Mouse (Mus musculus) ES-E14 (cell line): Measurements from ENCODE around the gene Araf. TPM values are rescaled to one million over a fixed set of nuclear protein-coding genes. Genes with fewer than 3 reads are reported as not detected.

Experiments used
- DNase-seq: peaks from one replicate; pipeline ENCODE4 v3.0.0-alpha.2; 2013; ENCODE audit warnings: low read depth, low spot score
- H3K27ac ChIP-seq: 2 replicates; pipeline ENCODE4 v1.5.1; 2012; ENCODE audit warnings: low read depth, mild to moderate bottlenecking, low read length, moderate library complexity, mixed read lengths; ENCODE audit not compliant: poor library complexity, insufficient read depth, severe bottlenecking
- H3K36me3 ChIP-seq: 2 replicates; pipeline ENCODE4 v1.6.1; 2012; ENCODE audit warnings: mild to moderate bottlenecking, low read length, moderate library complexity, mixed read lengths; ENCODE audit not compliant: control insufficient read depth, poor library complexity, insufficient read depth, severe bottlenecking
- H3K4me1 ChIP-seq, 2 experiments: fragments of 150-350 bp in 1 of 2; sonication (generic) in 1 of 2; 2 replicates each; pipeline ENCODE4 v1.6.1; 2012; ENCODE audit warnings: low read length in 2 of 2, mild to moderate bottlenecking in 1 of 2, mixed read lengths in 1 of 2; ENCODE audit not compliant: control insufficient read depth in 2 of 2, insufficient read depth in 2 of 2, poor library complexity in 1 of 2
- H3K4me3 ChIP-seq, 2 experiments: fragments of 150-350 bp in 1 of 2; sonication (generic) in 1 of 2; 2 replicates each; pipeline ENCODE4 v1.5.1; 2012; ENCODE audit warnings: low read length in 2 of 2, low read depth in 1 of 2, mild to moderate bottlenecking in 1 of 2, mixed read lengths in 1 of 2; ENCODE audit not compliant: insufficient read depth in 1 of 2, poor library complexity in 1 of 2, severe bottlenecking in 1 of 2
- H3K9ac ChIP-seq: 2 replicates; pipeline ENCODE4 v1.6.1; 2012; ENCODE audit warnings: low read depth, mild to moderate bottlenecking, low read length, mixed read lengths; ENCODE audit not compliant: poor library complexity, insufficient read depth, severe bottlenecking
- H3K9me3 ChIP-seq: fragments of 150-350 bp; sonication (generic); 2 replicates; pipeline ENCODE4 v1.6.1; 2012; ENCODE audit warnings: low read depth, mild to moderate bottlenecking, low read length; ENCODE audit not compliant: control insufficient read depth, insufficient read depth
- CHD2 ChIP-seq: IDR thresholded peaks from 2 replicates; pipeline ENCODE4 v1.6.1; 2014; ENCODE audit warnings: mild to moderate bottlenecking, low read depth, low read length, inconsistent platforms
- HCFC1 ChIP-seq: IDR thresholded peaks from 2 replicates; pipeline ENCODE4 v1.6.1; 2012; ENCODE audit warnings: low read length, inconsistent platforms, borderline replicate concordance; ENCODE audit not compliant: insufficient read depth
- MAFK ChIP-seq: IDR thresholded peaks from 2 replicates; pipeline ENCODE4 v1.6.1; 2014; ENCODE audit warnings: mild to moderate bottlenecking, low read depth, low read length, inconsistent platforms; ENCODE audit not compliant: insufficient read depth
- ZC3H11A ChIP-seq: IDR thresholded peaks from 2 replicates; pipeline ENCODE4 v1.6.1; 2012; ENCODE audit warnings: low read depth, mild to moderate bottlenecking, inconsistent platforms, low read length, borderline replicate concordance
- ZNF384 ChIP-seq: IDR thresholded peaks from 2 replicates; pipeline ENCODE4 v1.6.1; 2012; ENCODE audit warnings: low read depth, low read length, inconsistent platforms
- in situ Hi-C, 2 experiments: fragments of 600-800 bp; cut with MboI; formaldehyde crosslinking; loops; one replicate each; pipeline ENCODE4 v1.15.1; 2025; ENCODE audit warnings: low sequenced_read_pairs in 2 of 2, inconsistent platforms in 1 of 2; ENCODE audit not compliant: unreplicated experiment in 2 of 2
- total RNA-seq: library from RNA; depleted of rRNA; stranded (reverse); fragments of 300-350 nt; gene quantifications from 2 replicates; pipeline ENCODE4 v1.2.3, GENCODE M21; 2012

Gene Araf
- total RNA-seq, 1 experiment: 81.8 TPM

GRCm38 (mm10) chrX:20828934-20829333, 31.3 kb downstream of the Araf start:
- no peaks in the 10 kb centered on the region for H3K9me3 ChIP-seq
- no peak overlapping the region for H3K4me3 ChIP-seq
- no peaks in the 10 kb centered on the region for H3K4me1 ChIP-seq
- no peaks in the 10 kb centered on the region for H3K36me3 ChIP-seq
- no peak overlapping the region for H3K9ac ChIP-seq
- TF ChIP-seq MAFK (no peak), HCFC1 (no peak), ZNF384 (no peak), CHD2 (no peak), ZC3H11A (no peak)
- in situ Hi-C loops: no loop called here
- DNase-seq: peak; percentile 40
- no peak overlapping the region for H3K27ac ChIP-seq

DNA sequence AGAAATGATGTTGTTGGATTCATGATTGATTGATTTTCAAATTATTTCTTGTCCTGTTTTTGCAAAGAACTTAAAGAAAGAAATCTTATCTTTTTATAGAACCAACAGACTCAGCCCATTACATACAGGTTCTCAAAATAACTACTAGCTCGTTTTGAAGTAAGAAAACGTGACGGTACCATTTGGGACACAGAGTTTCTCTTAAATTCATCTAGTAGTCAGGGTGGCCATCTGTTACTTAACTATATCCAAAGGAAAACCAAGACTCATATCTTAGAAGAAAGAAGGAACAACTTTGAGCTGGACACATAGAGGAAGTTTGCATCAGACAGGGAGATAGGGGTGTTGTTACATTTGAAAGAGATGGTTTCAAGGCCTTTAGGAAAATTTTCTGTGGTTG, 49.6 kb downstream of the Araf start:
- in situ Hi-C loops: no loop called here
- TF ChIP-seq ZNF384: no peak
- TF ChIP-seq HCFC1: no peak
- TF ChIP-seq CHD2: no peak
- TF ChIP-seq ZC3H11A: no peak
- TF ChIP-seq MAFK: no peak
- peaks cover 15% of the 10 kb centered on the region for H3K36me3 ChIP-seq

DNA sequence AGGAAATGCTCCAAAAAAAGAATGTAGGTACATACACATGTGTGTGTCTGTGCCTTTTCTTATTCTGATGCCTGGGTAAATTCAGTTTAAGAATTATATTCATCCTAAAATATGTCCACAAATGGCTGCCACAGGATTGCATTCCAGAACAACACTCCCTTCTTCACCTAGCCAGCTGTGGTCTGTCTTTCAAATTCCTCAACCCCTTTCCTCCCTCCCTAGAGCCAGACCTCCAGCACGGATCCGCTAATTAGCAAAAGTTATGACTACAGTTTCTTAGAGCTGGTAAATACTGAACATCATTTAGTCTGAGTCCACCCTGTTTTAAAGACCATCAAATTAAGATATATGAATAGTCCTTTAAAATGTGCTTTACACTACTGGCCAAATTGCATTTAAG, 50.2 kb downstream of the Araf start:
- H3K36me3 ChIP-seq: peaks cover 15% of the 10 kb centered on the region
- TF ChIP-seq ZNF384 (no peak), CHD2 (no peak), MAFK (no peak)
- 0 out of 4 replicates have a peak, but pooled peaks cover 0 to 1% of the 10 kb centered on the region in 2 experiments for H3K4me1 ChIP-seq
- H3K9ac ChIP-seq: no peak overlapping the region
- no peak for DNase-seq
- peak overlapping the region in 1 of 2 experiments; percentile 52; a peak in 2 of 4 replicates for H3K4me3 ChIP-seq
- no peak overlapping the region for H3K27ac ChIP-seq
- in situ Hi-C loops: no loop called here
- no peaks in the 10 kb centered on the region for H3K9me3 ChIP-seq

More for the DNA sequence above, 49.6 kb downstream of the Araf start:
- Histone ChIP-seq H3K4me3 (no peak overlapping the region), H3K9me3 (no peaks in the 10 kb centered on the region), H3K27ac (no peak overlapping the region), H3K9ac (no peak overlapping the region), H3K4me1 (0 out of 4 replicates have a peak, but pooled peaks cover 0 to 1% of the 10 kb centered on the region in 2 experiments)
- DNase-seq: no peak

DNA sequence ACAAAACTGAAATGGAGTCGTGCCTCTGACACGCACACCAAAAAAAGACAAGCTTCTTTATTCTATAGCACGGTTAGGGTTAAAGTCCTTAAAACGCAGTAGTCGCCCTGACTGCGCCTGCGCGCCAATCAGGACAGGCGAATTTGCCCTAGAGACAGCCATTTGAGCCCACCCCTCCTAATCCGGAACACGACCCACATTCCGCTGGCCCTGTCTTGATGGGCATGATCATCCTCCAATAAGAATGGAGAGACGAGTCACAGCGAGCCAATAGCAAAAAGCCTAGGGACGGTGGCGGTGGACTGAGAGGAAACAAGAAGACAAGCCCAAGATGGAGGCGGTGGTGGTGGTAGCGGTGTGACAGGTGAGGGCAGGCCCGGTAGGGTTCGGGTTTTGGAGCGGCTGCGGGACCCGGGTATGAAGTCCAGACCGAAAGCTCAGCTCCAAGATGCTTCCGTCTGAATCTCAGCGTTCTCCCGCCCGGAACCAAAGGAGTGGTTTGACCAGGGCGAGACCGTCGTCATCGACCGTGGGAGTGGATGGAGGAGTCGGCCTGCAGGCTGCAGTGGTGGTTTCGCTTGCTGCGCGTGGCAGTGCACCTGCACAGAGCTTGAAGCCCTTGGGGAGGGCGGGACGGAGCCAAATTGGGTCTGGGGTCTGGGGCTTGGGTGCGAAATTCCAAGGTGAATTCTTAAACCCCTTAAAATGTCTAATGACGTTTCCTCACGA, 50.8 kb downstream of the Araf start:
- H3K27ac ChIP-seq: peak overlapping the region; percentile 71; the same call in 1 of the 2 replicates
- H3K36me3 ChIP-seq: peaks cover 19% of the 10 kb centered on the region
- peak; percentile 88 for DNase-seq
- H3K4me3 ChIP-seq: peak overlapping the region; percentile 86 to 94
- no peaks in the 10 kb centered on the region for H3K9me3 ChIP-seq
- TF ChIP-seq CHD2 (peak; percentile 88), MAFK (no peak), ZNF384 (no peak), ZC3H11A (no peak), HCFC1 (no peak)
- in situ Hi-C loops: no loop called here
- peak overlapping the region; percentile 94 for H3K9ac ChIP-seq
- 0 out of 4 replicates have a peak, but pooled peaks cover 0 to 1% of the 10 kb centered on the region in 2 experiments for H3K4me1 ChIP-seq
